Mouse (Mus musculus): ENCODE data around the gene Yipf1. TPM values are rescaled to one million over a fixed set of nuclear protein-coding genes. Genes with fewer than 3 reads are reported as not detected.
A peak's percentile ranks its signal among the peaks of the same experiment; 100 is the strongest.

Yipf1 gene
- total and polyA plus RNA-seq, 2 experiments from 2014 or later = 69.1 to 72.1 TPM

- peaks cover 14% of the 10 kb centered on the region for H3K36me3 ChIP-seq (ENCODE audit: insufficient read depth, low read length)
- 49% methylated on average over 4 of the region's 4 CpGs for WGBS
- DNase-seq (ENCODE audit: low spot score) = peak; percentile 63
These were observed 72.9 kb downstream of the Yipf1 start for GRCm38 (mm10) chr4:107387038-107387437.

DNA sequence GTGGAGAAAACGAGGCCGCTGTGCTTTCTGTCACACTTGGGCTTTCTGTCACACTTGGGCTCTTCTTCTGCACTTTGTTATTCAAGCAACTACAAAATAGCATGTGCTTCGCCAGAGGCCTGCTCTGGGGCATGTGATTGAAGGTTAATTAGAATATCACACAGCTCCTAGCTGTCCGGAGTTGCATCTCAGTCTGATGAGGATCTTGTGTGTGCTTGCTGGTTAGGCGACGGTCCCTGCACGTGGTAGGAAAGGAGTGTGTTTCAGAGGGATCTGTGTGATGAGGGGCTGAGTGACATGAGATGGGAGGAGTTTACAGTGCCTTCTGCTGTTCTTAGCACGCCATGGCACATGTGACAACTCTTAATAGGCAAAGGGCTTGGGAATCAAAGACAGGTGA lies 73.3 kb downstream of the Yipf1 start:
- H3K36me3 ChIP-seq (ENCODE audit: insufficient read depth, low read length) = peaks cover 14% of the 10 kb centered on the region
- no peak overlapping the region for H3K9ac ChIP-seq (replicated peaks; ENCODE audit: low read length)
- DNase-seq (ENCODE audit: low spot score) = peak; percentile 17
- no peak overlapping the region for H3K4me3 ChIP-seq (ENCODE audit: low read length)
- ATAC-seq = peak; percentile 55; the same call in 1 of the 2 replicates
- H3K9me3 ChIP-seq (ENCODE audit: low read length) = no peaks in the 10 kb centered on the region
- WGBS = 52% methylated on average over 8 of the region's 8 CpGs
- no peaks in the 10 kb centered on the region for H3K27me3 ChIP-seq (ENCODE audit: insufficient read depth, low read length)
- no peak for TF ChIP-seq CTCF (IDR thresholded peaks at IDR 0.05; ENCODE audit: low read depth)
- H3K4me1 ChIP-seq (ENCODE audit: insufficient read depth, low read length) = no peaks in the 10 kb centered on the region
- no peak overlapping the region for H3K27ac ChIP-seq
- no peak overlapping the region for H3K4me2 ChIP-seq (ENCODE audit: low read depth, low read length)

More at GRCm38 (mm10) chr4:107387038-107387437, 72.9 kb downstream of the Yipf1 start:
- no peaks in the 10 kb centered on the region for H3K4me1 ChIP-seq (ENCODE audit: insufficient read depth, low read length)
- H3K9me3 ChIP-seq (ENCODE audit: low read length) = no peaks in the 10 kb centered on the region
- no peak overlapping the region for H3K4me2 ChIP-seq (ENCODE audit: low read depth, low read length)
- 0 out of 2 replicates have a peak, but pooled peaks have one; percentile 56 for ATAC-seq
- no peak overlapping the region for H3K27ac ChIP-seq
- H3K4me3 ChIP-seq (ENCODE audit: low read length) = no peak overlapping the region
- H3K27me3 ChIP-seq (ENCODE audit: insufficient read depth, low read length) = no peaks in the 10 kb centered on the region
- H3K9ac ChIP-seq (replicated peaks; ENCODE audit: low read length) = no peak overlapping the region
- TF ChIP-seq CTCF (IDR thresholded peaks at IDR 0.05; ENCODE audit: low read depth) = no peak

GRCm38 (mm10) chr4:107388291-107388690 lies 74.1 kb downstream of the Yipf1 start:
- Histone ChIP-seq H3K36me3 (ENCODE audit: insufficient read depth, low read length) (peaks cover 10% of the 10 kb centered on the region; the same call in 1 of the 2 replicates), H3K9me3 (ENCODE audit: low read length) (no peaks in the 10 kb centered on the region), H3K4me1 (ENCODE audit: insufficient read depth, low read length) (no peaks in the 10 kb centered on the region), H3K27ac (no peak overlapping the region), H3K4me3 (ENCODE audit: low read length) (no peak overlapping the region), H3K9ac (replicated peaks; ENCODE audit: low read length) (no peak overlapping the region), H3K4me2 (ENCODE audit: low read depth, low read length) (no peak overlapping the region), H3K27me3 (ENCODE audit: insufficient read depth, low read length) (no peaks in the 10 kb centered on the region)
- no peak for DNase-seq (ENCODE audit: low spot score)
- 89% methylated on average over 2 of the region's 2 CpGs for WGBS
- TF ChIP-seq CTCF (IDR thresholded peaks at IDR 0.05; ENCODE audit: low read depth) = no peak
- no peak for ATAC-seq

- WGBS = 98% methylated on average over 3 of the region's 3 CpGs
- Histone ChIP-seq H3K27me3 (ENCODE audit: insufficient read depth, low read length) (no peaks in the 10 kb centered on the region), H3K27ac (no peak overlapping the region), H3K4me3 (ENCODE audit: low read length) (no peak overlapping the region), H3K36me3 (ENCODE audit: insufficient read depth, low read length) (peaks cover 14% of the 10 kb centered on the region; the same call in 1 of the 2 replicates), H3K9ac (replicated peaks; ENCODE audit: low read length) (no peak overlapping the region), H3K4me2 (ENCODE audit: low read depth, low read length) (no peak overlapping the region), H3K4me1 (ENCODE audit: insufficient read depth, low read length) (no peaks in the 10 kb centered on the region), H3K9me3 (ENCODE audit: low read length) (no peaks in the 10 kb centered on the region)
- TF ChIP-seq CTCF (IDR thresholded peaks at IDR 0.05; ENCODE audit: low read depth) = no peak
- ATAC-seq = no peak
- DNase-seq (ENCODE audit: low spot score) = no peak
These were observed 75.2 kb downstream of the Yipf1 start for GRCm38 (mm10) chr4:107389345-107389744.

GRCm38 (mm10) chr4:107393771-107394170 lies 79.6 kb downstream of the Yipf1 start:
- TF ChIP-seq CTCF (IDR thresholded peaks at IDR 0.05; ENCODE audit: low read depth) = no peak
- Histone ChIP-seq H3K27ac (no peak overlapping the region), H3K9ac (replicated peaks; ENCODE audit: low read length) (no peak overlapping the region), H3K4me2 (ENCODE audit: low read depth, low read length) (no peak overlapping the region), H3K4me3 (ENCODE audit: low read length) (no peak overlapping the region), H3K27me3 (ENCODE audit: insufficient read depth, low read length) (no peaks in the 10 kb centered on the region), H3K4me1 (ENCODE audit: insufficient read depth, low read length) (no peaks in the 10 kb centered on the region), H3K36me3 (ENCODE audit: insufficient read depth, low read length) (peaks cover 14% of the 10 kb centered on the region; the same call in 1 of the 2 replicates), H3K9me3 (ENCODE audit: low read length) (no peaks in the 10 kb centered on the region)
- WGBS = 96% methylated on average over 2 of the region's 2 CpGs
- DNase-seq (ENCODE audit: low spot score) (no peak), ATAC-seq (no peak)

Other genes with a start within 250 kb of the Yipf1 start
- 59.2 TPM in 2 replicates for gene Mrpl37, start 247.5 kb upstream of the Yipf1 start, total RNA-seq (2014; rRNA removed)
- gene Mrpl37, start 247.5 kb upstream of the Yipf1 start, polyA plus RNA-seq (2015; fragmentation: Nextera tagmentation; extraction: Ambion mirVana) = 77.8 and 79.7 TPM in 2 replicates
- gene Cyb5rl, start 247.4 kb upstream of the Yipf1 start, total RNA-seq (2014; rRNA removed) = 8.7 and 21.3 TPM in 2 replicates
- 4.1 and 4.6 TPM in 2 replicates for gene Cyb5rl, start 247.4 kb upstream of the Yipf1 start, polyA plus RNA-seq (2015; fragmentation: Nextera tagmentation; extraction: Ambion mirVana)
- gene Cdcp2, start 217.5 kb upstream of the Yipf1 start, total RNA-seq (2014; rRNA removed) = 0.68 TPM in 1 of 2 replicates, not detected in the other
- 0.13 TPM in 1 of 2 replicates, not detected in the other for gene Cdcp2, start 217.5 kb upstream of the Yipf1 start, polyA plus RNA-seq (2015; fragmentation: Nextera tagmentation; extraction: Ambion mirVana)
- 178 and 200 TPM in 2 replicates for gene Tmem59, start 136.0 kb upstream of the Yipf1 start, total RNA-seq (2014; rRNA removed)
- gene Tmem59, start 136.0 kb upstream of the Yipf1 start, polyA plus RNA-seq (2015; fragmentation: Nextera tagmentation; extraction: Ambion mirVana) = 393 and 422 TPM in 2 replicates
- 5.4 and 8.0 TPM in 2 replicates for gene Tceanc2, start 135.2 kb upstream of the Yipf1 start, total RNA-seq (2014; rRNA removed)
- 17.3 and 23.4 TPM in 2 replicates for gene Tceanc2, start 135.2 kb upstream of the Yipf1 start, polyA plus RNA-seq (2015; fragmentation: Nextera tagmentation; extraction: Ambion mirVana)
- gene Ldlrad1, start 105.2 kb upstream of the Yipf1 start, total RNA-seq (2014; rRNA removed) = not detected in 2 replicates
- not detected in 2 replicates for gene Ldlrad1, start 105.2 kb upstream of the Yipf1 start, polyA plus RNA-seq (2015; fragmentation: Nextera tagmentation; extraction: Ambion mirVana)
- gene Lrrc42, start 60.8 kb upstream of the Yipf1 start, total RNA-seq (2014; rRNA removed) = 6.6 and 18.2 TPM in 2 replicates
- 33.5 and 42.2 TPM in 2 replicates for gene Lrrc42, start 60.8 kb upstream of the Yipf1 start, polyA plus RNA-seq (2015; fragmentation: Nextera tagmentation; extraction: Ambion mirVana)
- gene Hspb11, start 60.8 kb upstream of the Yipf1 start, total RNA-seq (2014; rRNA removed) = 7.5 and 12.2 TPM in 2 replicates
- gene Hspb11, start 60.8 kb upstream of the Yipf1 start, polyA plus RNA-seq (2015; fragmentation: Nextera tagmentation; extraction: Ambion mirVana) = 36.4 and 38.8 TPM in 2 replicates
- not detected in 2 replicates for gene Dio1, start 7.2 kb upstream of the Yipf1 start, total RNA-seq (2014; rRNA removed)
- gene Dio1, start 7.2 kb upstream of the Yipf1 start, polyA plus RNA-seq (2015; fragmentation: Nextera tagmentation; extraction: Ambion mirVana) = not detected in 2 replicates
- 28.2 and 34.8 TPM in 2 replicates for gene Ndc1, start 53.4 kb downstream of the Yipf1 start, total RNA-seq (2014; rRNA removed)
- 17.5 and 19.4 TPM in 2 replicates for gene Ndc1, start 53.4 kb downstream of the Yipf1 start, polyA plus RNA-seq (2015; fragmentation: Nextera tagmentation; extraction: Ambion mirVana)
- gene Glis1, start 120.2 kb downstream of the Yipf1 start, total RNA-seq (2014; rRNA removed) = 2.8 and 11.9 TPM in 2 replicates
- 2.1 and 4.1 TPM in 2 replicates for gene Glis1, start 120.2 kb downstream of the Yipf1 start, polyA plus RNA-seq (2015; fragmentation: Nextera tagmentation; extraction: Ambion mirVana)